Mouse (Mus musculus) urinary bladder, adult 18-20 months (tissue): ENCODE results near the gene Pck2.

Experiments
- DNase-seq, 2 experiments: peaks; one replicate each; pipeline ENCODE4 v3.0.0; 2022; ENCODE audit warnings: low spot score in 2 of 2, mixed read lengths in 2 of 2

Pck2 gene

DNA sequence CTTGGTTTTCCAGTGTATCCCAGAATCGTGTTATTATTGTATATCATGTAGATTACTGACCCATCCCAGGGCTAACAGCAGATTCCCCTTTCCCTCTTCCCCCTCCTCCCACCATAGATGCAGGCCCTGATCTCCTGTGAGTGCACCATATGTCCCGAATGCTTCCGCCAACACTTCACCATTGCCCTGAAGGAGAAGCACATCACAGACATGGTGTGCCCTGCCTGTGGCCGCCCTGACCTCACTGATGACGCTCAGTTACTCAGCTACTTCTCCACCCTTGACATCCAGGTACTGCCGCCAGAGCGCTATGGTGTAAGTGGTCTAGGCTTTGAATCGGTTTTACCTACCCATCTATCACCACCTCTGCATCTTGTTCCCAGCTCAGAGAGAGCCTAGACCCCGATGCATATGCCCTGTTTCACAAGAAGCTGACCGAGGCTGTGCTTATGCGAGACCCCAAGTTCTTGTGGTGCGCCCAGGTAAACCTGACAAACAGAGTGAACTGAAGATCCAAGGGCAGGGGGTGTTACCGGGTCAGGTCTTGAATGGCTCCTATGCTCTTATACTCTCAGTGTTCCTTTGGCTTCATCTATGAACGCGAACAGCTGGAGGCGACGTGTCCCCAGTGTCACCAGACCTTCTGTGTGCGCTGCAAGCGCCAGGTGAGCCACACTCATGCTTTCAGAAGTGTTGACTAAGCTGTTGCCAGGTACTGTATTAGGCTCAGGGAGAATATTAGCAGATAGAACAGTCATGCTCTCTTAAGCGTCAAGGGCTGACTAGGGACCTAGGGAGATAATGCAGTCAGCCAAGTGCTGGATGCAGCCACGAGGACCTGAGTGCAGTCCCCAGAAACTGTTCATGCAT is 58.7 kb downstream of the Pck2 start:
- no peak for DNase-seq
